Mouse (Mus musculus) neural tube, embryonic 10.5 days (tissue): ENCODE measurements at regions not wholly inside any gene's neighbourhood (a gene's known extent, or its start where the extent isn't known, plus 50 kb on each side); places are given as distances from the start of the nearest gene placed in this dataset.

Source experiments
- DNase-seq: peaks from one replicate; pipeline ENCODE4 v3.0.0-alpha.2; 2017; ENCODE audit warnings: low spot score; ENCODE audit errors: extremely low spot score

DNA sequence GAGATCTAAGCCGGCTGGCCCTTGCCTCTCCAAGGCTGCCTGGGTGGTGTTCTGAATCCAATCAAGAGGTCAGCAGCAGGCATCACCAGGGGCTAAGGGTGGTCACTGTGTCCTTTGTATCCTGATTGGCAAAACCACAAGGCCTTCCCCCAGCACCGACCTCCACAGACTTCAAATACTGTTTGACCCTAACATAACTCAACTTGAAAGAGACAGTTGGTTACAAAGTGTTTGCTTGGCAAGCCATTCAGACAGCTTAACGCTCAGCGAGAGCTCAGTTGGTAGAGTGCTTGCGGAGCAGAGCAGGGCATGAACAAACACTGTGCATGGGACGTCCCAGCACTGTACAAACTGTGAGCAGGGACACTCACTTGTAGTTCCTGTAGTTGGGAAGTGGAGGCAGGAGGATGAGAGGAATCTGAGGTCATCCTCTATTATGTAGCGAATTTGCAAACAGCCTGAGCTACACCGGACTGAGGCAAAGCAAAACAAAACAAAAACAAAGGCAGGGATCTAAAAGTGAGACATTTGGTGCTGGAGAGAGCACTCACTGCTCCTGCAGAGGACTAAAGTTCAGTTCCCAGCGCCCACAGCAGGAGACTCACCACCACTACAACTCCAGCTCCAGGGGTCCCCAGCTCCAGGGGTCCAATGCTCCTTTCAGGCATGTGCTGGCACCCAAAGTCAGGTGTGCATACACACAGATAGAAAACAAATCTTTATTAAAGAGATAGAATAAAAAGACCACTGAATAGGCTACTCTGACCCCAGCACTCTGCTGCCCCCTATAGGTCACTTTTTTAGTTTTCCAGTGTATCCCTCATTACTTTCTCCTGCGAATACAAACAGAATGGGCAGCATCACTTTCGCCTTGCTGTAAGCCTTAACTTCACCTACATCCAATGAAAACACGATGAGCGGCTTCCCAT, 273.5 kb downstream of the Prex1 start:
- no peak for DNase-seq

DNA sequence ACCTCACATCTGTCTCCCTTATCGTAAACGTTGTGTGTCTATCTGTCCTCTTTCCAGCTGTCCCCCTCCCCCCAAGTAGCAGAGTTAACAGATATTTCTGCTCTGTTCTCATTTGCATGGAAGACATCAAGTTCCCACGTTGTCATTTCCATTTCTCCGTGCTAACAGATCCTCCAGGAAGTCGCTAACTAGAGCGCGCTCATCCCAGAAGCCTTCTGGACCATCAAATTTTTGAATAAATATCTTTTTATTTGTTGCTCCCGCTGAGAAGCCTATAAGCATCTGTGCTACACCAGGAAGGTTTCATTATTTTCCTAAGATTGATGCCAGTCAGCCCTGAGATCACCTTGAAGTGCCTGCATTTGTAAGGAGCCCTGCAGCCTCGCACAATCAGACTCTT, 275.4 kb downstream of the Prex1 start:
- no peak for DNase-seq

DNA sequence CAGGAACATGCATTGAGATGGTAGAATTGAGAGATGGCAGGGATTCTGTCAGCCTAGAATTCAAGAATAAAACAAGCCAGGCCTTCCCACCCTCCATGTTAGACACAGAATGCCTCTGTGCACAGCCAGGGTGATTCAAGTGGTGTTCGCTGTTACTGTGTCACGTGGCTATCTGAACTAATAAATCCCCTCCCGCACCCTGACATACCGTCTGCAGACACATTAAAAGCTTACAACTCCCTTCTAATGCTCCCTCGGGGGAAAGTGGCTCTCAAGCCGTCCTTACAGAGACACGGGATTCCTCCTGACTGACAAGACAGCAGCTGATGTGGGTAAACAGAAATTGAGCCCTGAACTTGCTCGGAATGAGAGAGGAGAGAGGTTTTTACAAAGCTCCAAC, 279.1 kb downstream of the Prex1 start:
- DNase-seq, result no peak

DNA sequence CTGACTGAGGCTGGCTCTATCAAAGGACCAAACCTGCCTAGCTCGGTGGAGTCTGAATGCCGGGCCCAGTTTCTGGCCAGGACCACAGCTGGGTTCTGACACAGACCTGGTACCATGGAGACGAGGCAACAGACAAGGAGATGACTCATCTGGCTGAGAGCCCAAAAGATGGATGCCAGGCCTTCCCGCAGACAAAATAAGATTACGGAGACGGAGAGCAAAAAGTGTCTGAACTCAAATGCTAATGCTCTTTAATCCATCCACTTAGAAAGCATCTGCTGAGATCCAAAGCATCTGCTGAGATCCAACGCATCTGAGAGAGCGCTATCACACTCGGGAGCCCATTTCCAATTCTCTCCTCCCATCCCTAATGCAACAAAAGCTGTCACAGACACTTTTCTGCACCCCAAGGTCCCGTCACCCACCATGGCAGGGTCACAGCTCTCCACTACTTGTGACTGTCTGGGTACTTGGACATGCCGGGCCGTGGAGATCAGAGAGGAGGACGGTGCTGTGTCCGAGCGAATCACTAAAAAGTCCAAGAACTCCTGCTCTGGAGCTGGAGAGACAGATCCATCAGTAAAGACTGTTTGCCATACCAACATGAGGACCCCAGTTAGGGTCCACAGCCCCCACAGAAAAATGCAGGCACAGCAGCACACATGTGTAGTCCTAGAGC, 278.3 kb upstream of the Sulf2 start:
- no peak for DNase-seq

DNA sequence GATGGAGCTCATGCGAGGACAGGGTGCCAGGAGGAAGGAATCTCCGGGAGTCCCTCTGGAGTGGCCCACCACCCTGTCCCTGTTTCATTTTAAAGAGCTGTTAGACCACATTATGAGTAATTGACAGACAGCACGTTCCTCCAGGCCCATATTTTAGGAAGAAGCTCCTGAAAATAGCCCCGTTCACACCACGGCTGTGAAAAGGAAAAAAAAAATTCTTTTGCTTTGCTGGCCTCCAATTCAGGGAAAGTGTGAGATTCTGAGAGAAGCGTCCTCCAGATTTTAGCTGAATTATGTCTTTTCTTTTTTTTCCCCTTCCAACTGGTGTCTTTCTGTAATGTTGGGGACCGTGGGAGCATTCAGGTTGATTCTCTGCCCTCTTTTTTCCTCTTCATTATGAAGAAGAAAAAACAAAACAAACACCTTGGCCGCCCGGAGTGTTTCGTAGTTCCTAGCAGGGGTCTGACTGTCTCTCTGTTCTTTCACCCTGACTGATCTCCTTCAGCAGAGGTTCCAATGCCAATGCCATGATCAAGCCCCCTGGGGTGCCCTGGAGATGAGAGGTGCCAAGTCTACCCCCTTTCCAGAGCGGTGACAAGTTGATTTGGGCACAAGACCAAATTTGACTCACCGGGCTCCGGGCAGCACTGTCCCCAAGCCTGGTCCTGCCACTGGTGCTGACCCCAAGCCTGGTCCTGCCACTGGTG, 277.6 kb upstream of the Sulf2 start:
- no peak for DNase-seq

DNA sequence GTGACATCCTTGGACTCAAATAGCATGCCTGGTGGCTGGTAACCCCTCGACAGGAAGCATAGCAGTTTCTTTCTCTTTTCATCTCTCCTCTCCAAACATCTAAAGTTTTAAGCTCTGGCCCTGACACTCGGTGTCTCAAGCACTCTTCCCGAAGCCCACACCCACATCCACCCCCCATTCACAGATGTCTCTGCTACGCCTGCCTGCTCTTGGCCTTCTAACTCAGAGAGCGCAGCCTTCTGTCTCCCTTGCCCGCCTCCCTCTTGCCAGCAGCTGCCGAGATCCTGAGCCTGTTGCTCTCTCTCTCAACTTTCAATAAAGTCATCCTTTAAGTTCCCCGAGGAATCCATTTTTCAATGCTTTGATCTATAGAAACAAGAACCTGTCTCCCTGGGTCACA, 277.1 kb upstream of the Sulf2 start:
- DNase-seq, result no peak

DNA sequence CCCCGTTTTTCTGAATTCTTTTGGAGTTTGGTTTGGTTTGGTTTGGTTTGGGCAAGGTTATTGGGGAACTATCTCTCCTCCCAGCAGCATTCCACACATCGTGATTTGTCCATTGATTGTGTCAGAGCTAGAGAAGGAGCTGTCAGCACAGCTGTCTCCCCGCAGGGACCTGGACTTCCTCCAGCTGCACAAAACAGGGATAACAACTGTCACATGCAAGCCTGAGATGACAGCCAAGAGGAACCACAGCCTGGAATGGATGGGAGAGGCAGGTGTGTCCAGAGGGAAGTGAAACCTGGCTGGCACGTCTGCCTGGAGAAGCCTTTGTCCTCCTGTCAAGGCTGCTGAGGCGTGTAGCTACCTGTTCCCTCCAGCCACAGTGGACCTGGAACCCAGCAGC, 274.5 kb upstream of the Sulf2 start:
- no peak for DNase-seq

DNA sequence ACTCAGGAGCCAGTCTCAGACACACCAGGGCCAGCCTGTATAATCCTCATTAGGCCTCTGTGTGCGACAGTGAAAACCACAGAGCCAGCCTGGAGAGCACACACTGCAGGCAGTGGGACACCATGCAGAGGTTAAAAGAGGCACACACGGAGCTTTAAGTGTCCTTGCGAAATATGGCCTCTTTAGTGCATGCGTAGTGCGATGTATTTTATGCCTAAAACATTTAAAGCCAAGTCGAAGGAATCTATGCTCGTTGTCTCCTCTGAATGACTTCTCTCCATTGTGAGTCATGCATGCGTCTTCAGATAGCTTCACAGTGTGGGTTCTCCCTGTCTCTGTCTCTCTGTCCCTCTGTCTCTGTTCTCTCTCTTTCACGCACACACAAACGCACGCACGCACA, 274.0 kb upstream of the Sulf2 start:
- no peak for DNase-seq

DNA sequence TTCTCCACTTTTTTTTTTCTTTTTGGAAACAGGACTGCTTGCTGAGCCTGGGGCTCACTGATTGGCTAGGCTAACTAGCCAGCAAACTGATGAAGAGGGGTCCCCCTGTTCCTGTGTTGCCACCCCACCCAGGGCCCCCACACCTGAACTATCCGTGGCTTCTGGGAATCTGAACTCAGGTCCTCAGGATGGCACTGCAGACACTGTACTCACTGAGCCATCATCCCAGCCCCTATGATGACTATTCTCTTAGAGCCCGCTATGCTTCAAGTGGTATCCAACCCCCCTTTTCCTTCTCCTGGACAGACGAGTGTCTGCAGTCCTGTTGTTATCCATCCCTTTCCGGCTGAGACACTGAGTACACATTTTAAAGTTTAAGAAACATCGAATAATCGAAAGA, 271.9 kb upstream of the Sulf2 start:
- no peak for DNase-seq

DNA sequence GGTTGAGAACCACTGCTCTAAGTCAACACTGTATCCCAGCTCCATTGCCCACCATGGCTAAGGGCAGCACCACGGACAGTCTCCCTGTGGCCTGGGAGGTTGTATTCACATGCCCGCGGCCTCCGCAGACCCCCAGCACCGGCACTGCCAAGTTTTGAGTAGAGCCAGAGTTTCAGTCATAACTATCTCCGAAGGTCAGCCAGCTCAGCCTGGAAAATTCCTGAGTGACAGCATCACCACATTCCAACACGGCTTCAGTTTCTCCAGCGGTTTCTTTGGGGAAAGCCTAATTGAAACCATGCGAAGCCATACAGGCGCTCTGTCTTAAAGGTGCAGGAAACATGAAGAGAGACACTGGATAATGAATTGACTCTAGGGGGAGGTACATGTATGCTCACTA, 271.5 kb upstream of the Sulf2 start:
- peak; percentile 62 for DNase-seq

DNA sequence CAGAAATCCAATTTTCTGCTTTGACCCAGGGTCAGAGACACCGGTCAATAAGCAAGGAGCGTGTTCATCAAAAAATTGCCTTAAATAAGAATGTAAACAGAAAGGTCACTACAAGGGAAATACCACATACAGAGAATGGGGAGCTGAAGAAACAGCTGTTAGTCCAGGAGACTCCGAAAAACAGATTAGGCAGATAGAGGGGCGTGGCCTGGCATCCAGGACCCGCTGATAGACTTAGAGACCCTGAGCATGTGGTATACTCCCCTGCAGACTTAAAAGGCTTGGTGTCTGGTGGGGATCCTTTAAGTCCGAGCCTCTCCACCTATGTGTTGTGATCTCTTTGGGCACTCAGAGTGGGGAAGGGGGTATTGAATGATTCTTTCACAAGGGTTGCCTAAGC, 271.0 kb upstream of the Sulf2 start:
- DNase-seq, result no peak

DNA sequence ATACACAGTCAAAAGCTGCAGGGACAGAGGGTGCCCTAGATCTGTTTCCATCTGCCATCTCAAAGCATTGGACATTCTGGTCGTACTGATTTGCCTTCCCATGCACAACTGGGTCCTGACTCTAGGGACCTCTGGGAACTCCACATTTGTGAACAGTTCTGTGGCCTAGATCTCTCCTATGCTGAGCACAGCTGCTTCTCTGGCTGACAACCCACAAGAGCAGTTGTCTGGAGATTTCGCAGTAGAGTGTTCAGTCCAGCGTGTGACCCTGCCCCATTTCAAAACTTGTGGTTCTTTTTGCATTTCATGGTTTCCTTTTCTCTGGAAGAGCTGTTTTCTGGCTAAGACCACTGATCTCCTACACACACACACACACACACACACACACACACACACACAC, 269.7 kb upstream of the Sulf2 start:
- DNase-seq, result no peak

DNA sequence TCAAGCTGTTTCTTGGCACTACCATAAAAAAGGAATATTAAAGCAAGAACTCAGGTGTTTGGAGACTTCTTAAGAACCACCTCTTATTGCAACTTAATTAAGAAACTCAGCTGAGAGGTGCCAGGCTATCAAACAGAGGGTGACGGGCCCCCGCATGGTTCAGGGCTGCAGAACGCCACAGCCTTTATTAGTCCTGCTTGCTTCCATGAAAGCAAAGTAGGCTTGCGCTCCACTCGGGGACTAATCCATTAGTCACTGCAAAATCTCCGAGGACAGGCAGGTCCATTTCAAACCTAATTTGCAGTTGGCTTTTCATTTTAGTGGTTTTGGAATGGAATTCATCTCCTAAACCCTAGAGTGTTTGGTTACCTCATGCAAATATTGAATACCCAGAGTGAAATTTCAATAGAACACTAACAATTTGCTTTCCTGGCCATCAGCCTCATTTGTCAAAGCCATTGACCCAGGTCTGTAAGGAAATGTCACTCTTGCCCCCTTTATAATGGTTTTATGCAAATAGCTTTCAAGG, 267.7 kb upstream of the Sulf2 start:
- no peak for DNase-seq

DNA sequence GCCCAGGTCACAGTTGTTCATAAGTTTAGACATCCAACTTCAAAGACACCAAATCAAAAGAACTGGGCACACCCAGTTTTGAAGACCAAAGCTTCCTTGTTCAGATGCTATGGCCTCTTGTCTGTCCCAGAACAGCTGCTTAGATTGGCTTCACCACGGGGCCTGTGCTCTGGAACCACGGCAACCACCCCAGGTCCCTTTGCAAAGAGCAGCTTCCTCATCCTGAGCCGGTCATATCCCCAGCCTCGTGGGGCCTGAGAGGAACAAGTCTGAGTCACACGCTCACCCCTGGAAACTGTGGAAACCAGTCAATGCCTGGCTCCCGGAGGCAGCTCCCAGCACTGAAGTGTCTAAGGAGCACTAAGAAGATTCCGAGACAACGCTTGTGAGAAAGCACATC, 264.8 kb upstream of the Sulf2 start:
- no peak for DNase-seq

DNA sequence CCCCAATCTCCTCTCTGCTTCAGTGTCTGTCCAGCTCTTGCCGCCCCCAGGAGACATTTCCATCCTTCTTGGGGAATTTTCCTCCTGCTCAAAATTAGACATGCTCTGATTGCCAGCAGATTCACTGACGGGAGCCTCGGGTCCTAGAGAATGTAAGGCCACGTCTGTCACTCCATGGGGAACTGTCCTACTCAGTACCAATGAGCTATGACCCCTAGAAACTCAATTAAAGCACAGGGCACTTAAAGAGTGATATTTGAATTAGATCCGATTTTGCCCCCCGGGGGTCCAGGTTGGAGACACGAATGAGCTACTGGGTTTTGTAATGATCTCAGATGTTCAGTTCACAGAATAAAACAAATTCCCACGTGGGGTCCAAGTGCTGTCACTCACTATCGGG, 263.8 kb upstream of the Sulf2 start:
- DNase-seq, result no peak

DNA sequence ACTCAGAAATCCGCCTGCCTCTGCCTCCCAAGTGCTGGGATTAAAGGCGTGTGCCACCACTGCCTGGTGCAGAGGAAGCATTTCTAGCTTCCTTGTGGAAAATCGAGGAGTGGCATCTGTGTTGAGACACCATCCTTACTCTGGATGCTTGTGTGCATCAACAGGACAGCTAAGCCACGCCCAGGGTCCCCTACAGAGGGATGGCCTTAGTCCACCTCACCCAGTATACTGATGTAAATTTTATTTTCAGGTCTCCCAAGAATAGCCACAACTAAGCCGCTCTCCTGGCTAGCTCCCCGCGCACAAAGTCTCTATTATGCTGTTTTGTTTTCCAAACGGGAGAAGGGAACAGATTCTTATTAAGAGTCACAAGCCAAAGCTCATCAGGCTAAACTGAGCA, 262.8 kb upstream of the Sulf2 start:
- no peak for DNase-seq

DNA sequence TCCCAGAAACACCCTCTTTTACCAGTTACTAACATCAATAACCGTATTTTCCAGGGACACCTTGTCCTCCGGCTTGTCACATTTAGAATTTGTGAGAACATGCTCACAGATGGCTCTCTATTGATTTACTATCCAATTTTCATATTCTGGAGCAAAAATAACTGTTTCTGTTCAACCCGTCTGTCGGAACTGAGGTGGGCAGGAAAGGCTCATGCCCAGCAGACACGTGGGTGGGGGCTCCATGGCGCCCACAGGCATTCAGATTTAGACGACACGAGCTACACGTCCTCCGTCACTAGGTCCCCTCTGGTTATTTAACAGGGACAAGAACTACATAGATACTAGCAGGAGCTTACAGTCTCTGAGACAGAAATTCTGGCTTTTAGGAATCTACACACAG, 262.2 kb upstream of the Sulf2 start:
- DNase-seq, result no peak

DNA sequence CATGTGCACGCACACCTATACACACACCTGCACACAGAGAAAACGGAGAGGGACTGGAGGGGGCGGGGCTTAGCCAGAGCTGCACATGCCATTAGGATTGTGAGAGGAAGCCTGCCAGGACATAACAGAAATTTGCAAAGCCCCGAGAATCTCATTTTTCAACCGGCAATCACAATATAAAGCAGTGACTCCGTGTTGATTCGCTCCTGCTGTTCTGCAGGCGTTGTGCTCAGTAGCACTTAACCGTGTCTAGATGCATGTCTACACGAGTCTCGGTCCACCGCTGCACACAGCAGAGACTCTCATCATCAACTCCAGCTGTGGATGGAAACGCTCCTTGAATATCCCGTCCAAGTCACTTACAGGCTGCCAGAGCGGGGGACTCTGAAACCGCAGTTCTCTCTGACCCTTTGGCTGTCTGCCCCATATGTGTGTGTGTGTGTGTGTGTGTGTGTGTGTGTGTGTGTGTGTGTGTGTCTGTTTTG, 260.1 kb upstream of the Sulf2 start:
- no peak for DNase-seq

DNA sequence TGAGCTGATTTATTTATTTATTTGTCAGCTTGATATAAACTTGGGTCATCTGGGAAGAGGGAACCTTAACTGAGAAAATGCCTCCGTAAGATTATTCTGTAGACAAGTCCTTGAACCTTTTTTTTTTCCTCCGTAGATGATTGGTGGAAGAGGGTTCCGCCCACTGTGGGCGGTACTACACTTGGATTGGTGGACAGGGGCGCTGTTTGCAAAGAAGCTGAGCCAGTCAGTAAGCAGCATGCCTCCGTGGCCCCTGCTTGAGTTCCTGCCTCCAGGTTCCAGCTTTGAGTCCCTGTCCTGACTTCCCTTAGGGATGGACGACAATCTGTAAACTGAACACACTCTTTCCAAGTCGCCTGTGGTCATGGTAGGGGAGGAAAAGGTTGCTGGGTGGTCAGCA, 259.4 kb upstream of the Sulf2 start:
- DNase-seq, result no peak

DNA sequence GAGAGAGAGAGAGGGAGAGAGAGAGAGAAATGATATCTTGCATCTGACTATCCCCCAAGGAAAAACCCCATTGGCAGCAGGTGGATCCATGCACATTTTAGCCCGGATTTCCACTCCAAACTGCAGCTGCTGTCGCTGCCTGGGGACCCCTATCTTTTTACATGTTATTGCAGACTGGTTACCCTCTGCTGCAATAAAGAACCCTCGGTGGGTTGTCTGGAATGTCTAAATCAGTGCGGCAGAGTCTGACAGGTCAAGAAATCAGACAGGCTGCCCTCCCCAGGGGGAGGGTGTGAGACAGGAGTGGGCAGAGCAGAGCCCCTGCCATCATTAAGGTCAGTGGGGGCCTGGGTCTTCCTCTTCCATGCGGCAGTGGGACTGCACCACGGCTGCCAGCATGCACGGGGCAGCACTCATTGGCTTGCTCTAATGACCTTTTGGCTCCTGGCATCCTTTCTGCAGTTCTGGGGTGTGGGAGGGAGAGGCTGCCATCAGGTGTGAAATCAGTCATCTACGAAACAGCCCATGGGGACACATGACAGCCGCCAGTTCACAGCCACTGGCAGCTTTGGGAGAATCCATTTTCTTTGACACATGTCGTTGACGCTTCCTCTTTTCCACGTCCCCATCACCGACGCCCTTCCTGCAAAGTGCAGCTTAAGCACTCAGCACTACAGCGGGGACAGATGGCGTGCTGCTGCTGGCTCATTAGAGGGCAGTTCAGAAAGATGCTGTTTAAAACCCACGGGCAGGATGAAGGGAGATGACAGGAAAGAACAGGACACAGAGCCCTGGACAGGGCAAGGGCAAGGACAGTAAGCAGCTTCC, 256.8 kb upstream of the Sulf2 start:
- no peak for DNase-seq

DNA sequence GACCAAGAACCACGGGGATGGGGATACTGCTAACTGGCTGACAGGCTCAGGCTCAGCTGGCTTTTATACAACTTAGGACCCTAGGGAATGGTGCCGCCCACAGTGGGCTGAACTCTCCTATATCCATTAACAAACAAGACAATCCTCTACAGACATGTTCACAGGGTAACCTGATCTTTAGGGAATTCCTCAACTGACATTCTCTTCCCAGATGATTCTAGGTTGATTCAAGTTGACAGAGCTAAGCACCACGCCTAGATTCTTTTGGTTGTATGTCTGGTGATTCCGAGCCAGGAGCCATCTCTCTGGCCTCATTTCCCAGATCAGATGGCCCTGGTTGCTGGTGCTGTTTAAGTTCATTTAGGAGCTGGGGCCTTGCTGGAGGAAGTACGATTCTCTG, 253.9 kb upstream of the Sulf2 start:
- DNase-seq, result no peak
